Mouse (Mus musculus) inflammation-experienced regulatory T-cells, adult 6 months (primary cell): ENCODE data around the gene Ascl4. TPM values are rescaled to one million over a fixed set of nuclear protein-coding genes. Genes with fewer than 3 reads are reported as not detected.

Source experiments
- ATAC-seq: one replicate; pipeline ENCODE4 v1.8.0; 2017
- polyA plus RNA-seq, 3 experiments: library from polyadenylated mRNA; unstranded; fragments of 100-300 nt; shearing (Covaris generic); gene quantifications; one replicate each; pipeline ENCODE4 v1.2.1; 2017

The Ascl4 gene
- polyA plus RNA-seq, 3 experiments from 2014 or later = 0.29 to 0.39 TPM; not detected in 1

GRCm38 (mm10) chr10:85969894-85970620 is 42.6 kb downstream of the Ascl4 start:
- no peak for ATAC-seq

- no peak for ATAC-seq
Observed at GRCm38 (mm10) chr10:85971826-85972225, 44.3 kb downstream of the Ascl4 start.

GRCm38 (mm10) chr10:85972915-85973314 is 45.4 kb downstream of the Ascl4 start:
- ATAC-seq = no peak

GRCm38 (mm10) chr10:85989412-85990115 is 62.1 kb downstream of the Ascl4 start:
- no peak for ATAC-seq

GRCm38 (mm10) chr10:85992412-85992811 is 64.9 kb downstream of the Ascl4 start:
- no peak for ATAC-seq

- no peak for ATAC-seq
Observed at GRCm38 (mm10) chr10:85993836-85994235, 66.4 kb downstream of the Ascl4 start.

GRCm38 (mm10) chr10:85994543-85995104 is 67.1 kb downstream of the Ascl4 start:
- ATAC-seq = no peak

Other genes starting within 250 kb of the Ascl4 start
- 10 to 100 TPM; 40.3 to 46.4 (median 40.7) TPM for gene Pwp1, start 98.2 kb upstream of the Ascl4 start, polyA plus RNA-seq
- 1 to 10 TPM; 4.2 to 7.1 (median 6.1) TPM for gene Prdm4, start 10.5 kb upstream of the Ascl4 start, polyA plus RNA-seq
- gene Rtcb, start 30.1 kb downstream of the Ascl4 start, polyA plus RNA-seq = 100 to 1,000 TPM; 135 to 170 (median 165) TPM
- not detected for gene Bpifc, start 84.2 kb downstream of the Ascl4 start, polyA plus RNA-seq
- gene Fbxo7, start 94.3 kb downstream of the Ascl4 start, polyA plus RNA-seq = 10 to 100 TPM; 37.0 to 46.3 (median 40.5) TPM